Mouse (Mus musculus) limb, embryonic 12.5 days (tissue): ENCODE measurements around the gene 2900026A02Rik. TPM values are rescaled to one million over a fixed set of nuclear protein-coding genes. Genes with fewer than 3 reads are reported as not detected.

Experiments
- ATAC-seq: fragments of 200-750 bp; cut with Nextera tagmentation; 2 replicates; pipeline ENCODE4 v1.8.0; 2017; ENCODE audit warnings: low read depth, moderate TSS enrichment; ENCODE audit not compliant: insufficient number of reproducible peaks, insufficient read depth, low FRiP score, low TSS enrichment
- H3K27ac ChIP-seq: fragments of 300-500 bp; sonication (generic); 2 replicates; pipeline ENCODE4 v1.5.1; 2016; ENCODE audit warnings: mild to moderate bottlenecking, moderate library complexity
- H3K27me3 ChIP-seq: fragments of 300-500 bp; sonication (generic); 2 replicates; pipeline ENCODE4 v1.6.1; 2016; ENCODE audit warnings: mild to moderate bottlenecking, moderate library complexity
- H3K36me3 ChIP-seq: fragments of 300-500 bp; sonication (generic); 2 replicates; pipeline ENCODE4 v1.6.1; 2016; ENCODE audit warnings: mild to moderate bottlenecking, moderate library complexity
- H3K4me1 ChIP-seq: fragments of 300-500 bp; sonication (generic); replicated peaks from 2 replicates; pipeline ENCODE4 v1.6.1; 2016
- H3K4me2 ChIP-seq: fragments of 300-500 bp; sonication (generic); 2 replicates; pipeline ENCODE4 v1.6.1; 2016; ENCODE audit warnings: mild to moderate bottlenecking, moderate library complexity
- H3K4me3 ChIP-seq: fragments of 300-500 bp; sonication (generic); replicated peaks from 2 replicates; pipeline ENCODE4 v1.5.1; 2016; ENCODE audit warnings: mild to moderate bottlenecking
- H3K9ac ChIP-seq: fragments of 300-500 bp; sonication (generic); replicated peaks from 2 replicates; pipeline ENCODE4 v1.6.1; 2016; ENCODE audit warnings: mild to moderate bottlenecking, moderate library complexity
- H3K9me3 ChIP-seq: fragments of 300-500 bp; sonication (generic); 2 replicates; pipeline ENCODE4 v1.6.1; 2016; ENCODE audit warnings: mild to moderate bottlenecking, moderate library complexity
- WGBS: fragments of 180-500 bp; shearing (Covaris S2); methylation state at CpG from one replicate; pipeline ENCODE4 v1.1.7; 2016; 5-methylcytosine and 5-hydroxymethylcytosine counted together
- polyA plus RNA-seq: library from polyadenylated mRNA; unstranded; fragments of >200 nt; fragmentation: Nextera tagmentation; extraction: Ambion mirVana; gene quantifications from 2 replicates; pipeline ENCODE4 v1.2.1, GENCODE M21; 2016

Gene 2900026A02Rik
- polyA plus RNA-seq, 1 experiment from 2014 or later, result 3.2 TPM

DNA sequence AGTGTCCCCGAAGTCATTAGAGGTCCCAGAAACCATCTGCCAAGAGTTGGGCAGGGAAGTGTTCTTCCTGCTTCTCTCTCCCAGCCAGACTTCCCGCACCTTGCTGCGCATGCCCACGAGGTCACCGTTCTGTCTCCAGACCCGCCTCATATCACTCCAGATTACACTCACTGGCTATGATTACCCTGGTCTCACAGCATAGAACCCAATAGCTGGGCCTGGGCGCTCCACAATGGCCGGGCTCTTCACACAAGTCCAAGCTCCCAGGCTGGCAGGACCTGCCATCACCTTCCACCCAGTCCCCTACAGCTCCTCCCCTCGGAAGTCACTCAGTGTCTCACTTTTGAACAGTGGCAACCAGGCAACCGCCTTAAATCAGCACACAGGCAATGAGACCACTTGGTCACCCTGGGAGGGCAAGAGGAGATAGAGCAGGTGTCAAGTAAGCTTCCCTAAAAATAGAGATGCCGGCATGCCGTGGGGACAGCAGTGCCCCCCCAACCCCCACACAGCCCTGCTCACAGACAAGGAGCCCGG lies 84.0 kb downstream of the 2900026A02Rik start:
- peaks cover 48% of the 10 kb centered on the region for H3K27me3 ChIP-seq
- no peak overlapping the region for H3K9ac ChIP-seq
- 70% methylated on average over 13 of the region's 13 CpGs for WGBS
- H3K4me2 ChIP-seq, result peak overlapping the region; percentile 88
- peaks cover 5% of the 10 kb centered on the region; the same call in 1 of the 2 replicates for H3K9me3 ChIP-seq
- peak overlapping the region; percentile 46 for H3K4me3 ChIP-seq
- H3K4me1 ChIP-seq, result peaks cover 43% of the 10 kb centered on the region
- H3K36me3 ChIP-seq, result no peaks in the 10 kb centered on the region
- H3K27ac ChIP-seq, result no peak overlapping the region
- no peak for ATAC-seq

DNA sequence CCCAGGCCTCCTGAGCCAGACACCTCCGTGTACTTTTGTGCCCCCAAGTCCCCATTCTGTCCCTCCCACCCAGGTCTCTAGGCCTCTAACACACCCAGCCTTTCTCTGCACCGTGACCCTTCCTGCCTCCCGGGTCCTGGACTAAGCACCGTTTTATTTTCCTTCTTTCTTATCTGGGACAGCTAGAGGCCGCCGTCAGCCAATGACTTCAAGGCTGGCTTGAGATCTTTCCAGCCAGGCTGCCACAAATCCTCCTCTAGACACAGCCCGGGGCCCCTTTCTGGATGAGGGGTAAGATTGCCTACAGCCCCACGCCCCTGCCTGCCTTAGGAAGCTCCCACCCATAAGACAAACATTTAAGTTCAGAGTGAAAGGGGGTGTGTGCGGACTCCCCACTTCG lies 85.5 kb downstream of the 2900026A02Rik start:
- WGBS, result 37% methylated on average over 10 of the region's 10 CpGs
- Histone ChIP-seq H3K27me3 (peaks cover 48% of the 10 kb centered on the region), H3K9me3 (peaks cover 2% of the 10 kb centered on the region; the same call in 1 of the 2 replicates), H3K36me3 (no peaks in the 10 kb centered on the region), H3K27ac (0 out of 2 replicates have a peak overlapping the region, but pooled peaks have one; percentile 17), H3K9ac (no peak overlapping the region), H3K4me1 (peaks cover 42% of the 10 kb centered on the region), H3K4me2 (peak overlapping the region; percentile 88), H3K4me3 (peak overlapping the region; percentile 13; the same call in 1 of the 2 replicates)
- ATAC-seq, result no peak

DNA sequence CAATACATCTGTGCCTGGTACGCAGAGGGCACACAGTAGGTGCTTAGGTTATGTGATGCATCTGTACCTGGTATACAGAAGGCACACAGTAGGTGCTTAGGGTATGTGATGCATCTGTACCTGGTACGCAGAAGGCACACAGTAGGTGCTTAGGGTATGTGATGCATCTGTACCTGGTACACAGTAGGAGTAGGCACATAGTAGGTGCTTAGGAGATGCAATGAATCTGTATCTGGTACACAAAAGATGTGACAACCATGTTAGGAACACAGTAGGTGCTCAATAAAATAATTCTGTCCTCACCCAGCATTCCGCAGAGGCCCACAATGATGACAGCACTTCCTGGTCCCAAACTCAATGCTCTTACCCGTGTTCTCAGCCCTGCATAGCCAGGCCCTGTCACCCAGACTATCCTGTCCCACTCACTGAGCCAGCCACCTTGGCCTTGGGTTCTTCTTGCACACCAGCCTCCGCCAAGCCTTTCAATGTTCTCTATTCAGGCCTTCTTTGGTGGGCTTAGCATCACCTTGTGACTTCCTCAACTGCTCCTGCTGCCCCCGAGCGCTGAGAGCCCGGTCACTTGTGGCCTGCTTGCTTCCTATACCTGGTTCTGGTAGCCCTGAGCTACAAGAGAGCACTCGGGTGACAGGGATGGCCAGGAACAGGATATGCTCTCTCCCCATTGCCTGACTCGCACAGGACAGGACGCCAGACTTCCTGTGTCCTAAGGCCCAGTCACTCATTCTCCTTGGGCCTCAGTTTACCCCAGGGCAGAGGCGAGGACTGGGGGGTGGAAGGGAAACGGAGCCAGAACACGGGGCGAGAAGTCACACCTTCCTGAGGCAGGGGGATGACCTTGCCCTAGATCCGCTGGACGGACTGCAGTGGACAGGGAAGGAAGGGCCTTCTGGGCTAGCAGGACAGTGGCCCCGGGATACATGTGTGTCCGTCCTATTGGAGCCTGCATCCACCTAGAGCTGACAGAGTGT lies 87.0 kb downstream of the 2900026A02Rik start:
- Histone ChIP-seq H3K36me3 (no peaks in the 10 kb centered on the region), H3K4me1 (peaks cover 38% of the 10 kb centered on the region), H3K27ac (no peak overlapping the region), H3K27me3 (peaks cover 33% of the 10 kb centered on the region), H3K9me3 (no peaks in the 10 kb centered on the region), H3K4me3 (no peak overlapping the region), H3K9ac (0 out of 2 replicates have a peak overlapping the region, but pooled peaks have one; percentile 8), H3K4me2 (no peak overlapping the region)
- WGBS, result 87% methylated on average over 19 of the region's 19 CpGs
- no peak for ATAC-seq

DNA sequence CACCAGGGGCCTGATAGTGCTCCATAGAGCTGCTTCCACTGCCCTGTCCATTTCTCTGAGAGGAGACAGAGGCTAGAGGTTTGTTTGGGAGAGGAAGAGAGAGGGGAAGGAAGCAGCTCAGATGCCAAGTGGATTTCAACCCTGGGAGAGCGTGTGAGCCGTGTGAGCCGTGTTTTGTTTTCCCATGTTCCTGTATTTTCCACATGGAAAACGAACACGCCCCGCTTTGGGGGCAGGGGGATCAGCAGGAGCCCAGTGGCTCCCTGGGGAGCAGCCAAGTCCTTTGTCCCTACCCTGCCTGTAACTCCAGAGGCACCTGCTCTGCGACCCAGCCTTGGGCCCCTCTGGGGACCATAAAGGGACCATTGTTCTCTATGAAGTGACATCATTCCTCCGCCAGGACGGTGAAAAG lies 88.0 kb downstream of the 2900026A02Rik start:
- Histone ChIP-seq H3K36me3 (no peaks in the 10 kb centered on the region), H3K27me3 (peaks cover 24% of the 10 kb centered on the region), H3K4me3 (no peak overlapping the region), H3K4me2 (no peak overlapping the region), H3K27ac (peak overlapping the region; percentile 87), H3K9me3 (no peaks in the 10 kb centered on the region), H3K4me1 (peaks cover 36% of the 10 kb centered on the region), H3K9ac (0 out of 2 replicates have a peak overlapping the region, but pooled peaks have one; percentile 2)
- ATAC-seq, result no peak
- 36% methylated on average over 9 of the region's 9 CpGs for WGBS

- Histone ChIP-seq H3K27ac (peak overlapping the region; percentile 87), H3K27me3 (peaks cover 20% of the 10 kb centered on the region), H3K9ac (0 out of 2 replicates have a peak overlapping the region, but pooled peaks have one; percentile 2), H3K36me3 (no peaks in the 10 kb centered on the region), H3K4me1 (peaks cover 36% of the 10 kb centered on the region), H3K4me3 (no peak overlapping the region), H3K4me2 (no peak overlapping the region), H3K9me3 (no peaks in the 10 kb centered on the region)
- WGBS, result 70% methylated on average over 13 of the region's 13 CpGs
- ATAC-seq, result no peak
Measured at GRCm38 (mm10) chr5:113132635-113133041, 88.4 kb downstream of the 2900026A02Rik start.

DNA sequence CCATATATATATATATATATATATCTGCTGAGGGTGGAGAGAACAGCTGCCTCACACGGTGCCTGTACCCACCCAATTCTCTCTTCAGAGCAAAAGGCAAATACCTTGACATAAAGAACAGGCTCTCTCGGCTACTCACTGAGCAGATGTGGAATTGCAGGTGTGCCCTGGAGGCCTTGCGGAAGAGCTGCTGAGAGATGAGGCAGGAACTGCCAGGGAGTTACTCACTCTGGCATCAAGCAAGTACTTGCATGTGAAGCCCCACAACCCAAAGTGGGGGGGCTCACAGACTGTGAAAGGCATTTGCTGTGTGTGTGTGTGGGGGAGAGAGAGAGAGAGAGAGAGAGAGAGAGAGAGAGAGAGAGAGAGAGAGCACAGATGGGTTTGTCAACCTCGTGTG lies 92.6 kb downstream of the 2900026A02Rik start:
- Histone ChIP-seq H3K9me3 (no peaks in the 10 kb centered on the region), H3K4me1 (peaks cover 34% of the 10 kb centered on the region), H3K4me2 (no peak overlapping the region), H3K4me3 (no peak overlapping the region), H3K9ac (no peak overlapping the region), H3K27me3 (no peaks in the 10 kb centered on the region), H3K36me3 (no peaks in the 10 kb centered on the region), H3K27ac (no peak overlapping the region)
- WGBS, result 41% methylated on average over 4 of the region's 4 CpGs
- ATAC-seq, result no peak

GRCm38 (mm10) chr5:113126476-113126875 lies 94.6 kb downstream of the 2900026A02Rik start:
- Histone ChIP-seq H3K27ac (no peak overlapping the region), H3K36me3 (no peaks in the 10 kb centered on the region)
- 92% methylated on average over 12 of the region's 12 CpGs for WGBS

DNA sequence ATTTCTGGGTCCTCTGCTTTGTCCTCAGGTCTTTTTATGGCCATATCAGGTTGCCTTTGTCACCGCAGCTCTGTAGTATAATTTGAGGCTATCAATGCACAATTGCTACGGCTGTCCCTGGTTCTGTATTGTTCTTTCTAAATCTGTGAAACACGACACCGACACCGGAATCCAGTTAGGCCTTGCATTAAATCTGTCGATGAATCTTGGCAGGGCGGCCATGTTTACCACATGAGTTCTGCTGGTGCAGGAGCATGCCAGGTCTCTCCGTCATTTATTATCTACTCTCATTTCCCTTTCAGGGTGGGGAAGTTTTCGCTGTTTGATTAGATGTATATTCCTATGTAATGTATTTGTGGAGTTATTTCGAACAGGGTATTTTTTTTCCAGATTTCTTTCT lies 97.3 kb downstream of the 2900026A02Rik start:
- Histone ChIP-seq H3K9me3 (no peaks in the 10 kb centered on the region), H3K4me3 (no peak overlapping the region), H3K4me1 (peaks cover 63% of the 10 kb centered on the region), H3K9ac (no peak overlapping the region), H3K27ac (no peak overlapping the region), H3K27me3 (no peaks in the 10 kb centered on the region; the same call in 1 of the 2 replicates), H3K4me2 (no peak overlapping the region), H3K36me3 (no peaks in the 10 kb centered on the region)
- 70% methylated on average over 10 of the region's 10 CpGs for WGBS
- ATAC-seq, result no peak

More at GRCm38 (mm10) chr5:113126476-113126875, 94.6 kb downstream of the 2900026A02Rik start:
- no peaks in the 10 kb centered on the region for H3K9me3 ChIP-seq
- no peak overlapping the region for H3K4me3 ChIP-seq
- no peak for ATAC-seq
- no peak overlapping the region for H3K4me2 ChIP-seq
- no peaks in the 10 kb centered on the region; the same call in 1 of the 2 replicates for H3K27me3 ChIP-seq
- no peak overlapping the region for H3K9ac ChIP-seq
- peaks cover 36% of the 10 kb centered on the region for H3K4me1 ChIP-seq

DNA sequence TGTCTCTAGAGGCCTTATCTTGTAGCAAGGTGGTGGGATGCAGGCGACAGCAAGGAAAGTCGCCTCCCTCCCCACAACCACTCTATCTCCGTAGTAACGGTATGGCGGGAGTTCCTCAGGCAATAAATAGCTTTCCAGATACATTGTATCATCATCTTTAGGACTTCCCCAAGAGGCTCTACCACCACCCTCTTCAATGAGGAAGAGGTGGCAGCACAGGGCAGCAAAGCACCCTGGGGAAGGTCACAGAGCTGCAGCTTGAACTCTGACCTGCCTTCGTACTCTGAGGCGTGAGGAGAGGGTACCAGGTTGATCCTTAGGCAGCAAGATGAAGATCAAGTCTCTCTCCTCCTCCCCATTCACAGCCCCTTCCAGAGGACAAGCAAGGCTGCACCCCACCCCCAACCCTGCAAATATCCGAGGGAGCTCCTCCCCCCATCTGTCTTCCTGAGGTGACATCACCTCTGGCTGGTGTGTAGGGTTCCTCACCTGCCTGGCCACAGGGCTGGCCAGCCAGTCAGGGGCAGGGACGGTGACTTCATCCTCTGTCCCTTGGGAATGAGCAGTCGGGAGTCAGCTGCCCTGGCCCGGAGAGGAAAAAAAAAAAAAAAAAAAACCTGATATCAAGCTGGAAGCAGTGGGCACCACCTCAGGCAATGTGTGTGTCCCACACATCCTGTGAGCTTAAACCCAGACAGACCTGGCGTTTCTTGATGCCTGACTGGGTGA lies 98.5 kb downstream of the 2900026A02Rik start:
- Histone ChIP-seq H3K27ac (peak overlapping the region; percentile 88; the same call in 1 of the 2 replicates), H3K4me1 (peaks cover 54% of the 10 kb centered on the region)

GRCm38 (mm10) chr5:113121591-113121875 lies 99.5 kb downstream of the 2900026A02Rik start:
- H3K9me3 ChIP-seq, result no peaks in the 10 kb centered on the region
- H3K4me2 ChIP-seq, result peak overlapping the region; percentile 39
- no peak overlapping the region for H3K4me3 ChIP-seq
- 0 out of 2 replicates have a peak overlapping the region, but pooled peaks have one; percentile 8 for H3K9ac ChIP-seq
- H3K27ac ChIP-seq, result peak overlapping the region; percentile 88
- 27% methylated on average over 6 of the region's 6 CpGs for WGBS
- H3K36me3 ChIP-seq, result no peaks in the 10 kb centered on the region
- no peaks in the 10 kb centered on the region; the same call in 1 of the 2 replicates for H3K27me3 ChIP-seq
- no peak for ATAC-seq
- peaks cover 54% of the 10 kb centered on the region for H3K4me1 ChIP-seq

More for the DNA sequence above, 98.5 kb downstream of the 2900026A02Rik start:
- Histone ChIP-seq H3K4me3 (no peak overlapping the region), H3K36me3 (no peaks in the 10 kb centered on the region), H3K9me3 (no peaks in the 10 kb centered on the region), H3K4me2 (peak overlapping the region; percentile 39; the same call in 1 of the 2 replicates), H3K27me3 (no peaks in the 10 kb centered on the region; the same call in 1 of the 2 replicates), H3K9ac (no peak overlapping the region)
- 26% methylated on average over 12 of the region's 12 CpGs for WGBS
- ATAC-seq, result no peak
